Mouse (Mus musculus) embryo, embryonic 10.5 days (tissue): ENCODE measurements around the gene Slc35b2.

Experiments used
- DNase-seq: peaks from one replicate; pipeline ENCODE4 v3.0.0-alpha.2; 2015; ENCODE audit warnings: low spot score

Slc35b2 gene

DNA sequence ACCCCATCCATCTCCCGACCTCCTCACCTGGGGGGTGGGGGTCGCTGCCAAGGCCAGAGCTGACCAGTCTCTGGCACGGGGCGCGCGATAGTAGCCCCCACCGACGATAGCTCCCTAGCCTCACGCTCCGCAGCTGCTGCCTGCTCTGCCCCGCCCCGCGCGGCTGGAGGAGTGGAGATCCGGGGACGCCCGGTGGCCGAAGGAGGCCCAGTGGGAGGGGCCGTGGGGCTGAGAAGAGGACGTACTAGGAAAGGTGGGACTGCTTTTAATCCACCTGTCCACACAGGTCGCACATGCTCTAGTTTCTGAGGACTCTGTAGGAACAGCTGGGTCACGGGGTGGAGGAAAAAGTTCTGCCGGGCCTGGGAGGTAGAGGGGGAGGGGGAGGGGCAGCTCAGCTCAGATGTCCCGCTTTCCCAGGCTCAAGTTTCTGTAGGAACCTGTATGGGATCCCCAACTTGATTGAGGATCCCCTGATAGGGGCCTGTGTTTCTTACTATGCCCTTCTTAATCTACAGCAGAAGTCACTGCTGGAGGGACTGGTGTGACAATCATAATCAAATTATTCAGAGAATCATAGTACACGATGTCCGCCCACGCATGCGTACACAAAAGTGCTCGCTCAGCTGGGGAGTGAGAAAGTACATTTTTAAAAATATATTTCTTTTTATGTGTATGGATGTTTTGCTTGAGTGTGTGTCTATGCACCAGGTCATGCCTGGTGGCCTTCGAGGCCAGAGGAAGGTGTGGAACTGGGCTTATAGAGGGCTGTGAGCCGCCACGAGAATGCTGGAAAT is 36.0 kb downstream of the Slc35b2 start, which contains the start of gene Slc29a1:
Gene Slc29a1 (minus strand): TSS at position 161 of the 797 bp plus-strand sequence.
- peak; percentile 67 for DNase-seq

DNA sequence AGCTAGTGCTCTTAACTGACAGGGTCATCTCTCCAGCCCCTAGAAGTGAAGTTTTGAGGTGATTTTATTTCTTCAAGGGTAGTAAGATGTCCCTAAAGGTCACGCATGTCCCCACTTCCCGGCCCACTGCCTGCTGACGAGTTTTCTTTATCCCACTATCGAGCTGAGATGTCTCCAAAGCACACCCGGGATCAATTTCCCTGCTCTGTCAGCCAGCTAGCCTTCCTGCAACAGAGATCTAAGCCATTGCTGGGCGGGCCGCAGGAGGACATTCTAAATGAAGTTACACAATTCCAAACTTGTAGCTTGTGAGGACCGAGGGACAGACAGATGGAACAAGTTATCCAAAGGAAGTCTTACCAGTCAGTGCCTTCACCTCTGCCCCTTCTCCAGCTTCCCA is 36.6 kb downstream of the Slc35b2 start:
- peak; percentile 30 for DNase-seq

DNA sequence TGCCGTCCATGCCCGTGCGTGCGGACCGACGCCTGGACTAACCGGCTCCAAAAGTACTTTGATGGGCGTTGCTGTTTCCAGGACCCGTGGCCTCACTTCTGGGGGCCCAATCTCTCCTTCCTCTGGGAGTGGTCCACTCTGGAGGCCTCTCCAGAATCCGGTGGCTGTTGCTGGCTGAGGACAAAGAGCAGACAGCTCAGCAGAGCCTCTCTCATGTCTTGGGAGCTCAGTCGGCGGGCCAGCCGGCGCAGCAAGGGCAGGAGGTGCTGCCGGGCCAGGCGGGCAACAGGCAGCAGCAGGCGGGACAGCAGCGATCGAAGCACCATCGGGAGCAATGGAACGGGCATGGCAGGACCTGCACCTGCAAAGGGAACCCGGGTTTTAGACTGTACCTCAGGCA is 37.7 kb downstream of the Slc35b2 start:
- DNase-seq: peak; percentile 34

GRCm38 (mm10) chr17:45601877-45602304 is 38.2 kb downstream of the Slc35b2 start, which contains the start of gene Mymx:
Gene Mymx, minus strand, starts transcription at chr17:45602102.
- peak; percentile 63 for DNase-seq

GRCm38 (mm10) chr17:45602984-45603383 is 39.3 kb downstream of the Slc35b2 start:
- DNase-seq: no peak

GRCm38 (mm10) chr17:45606992-45607879 is 43.6 kb downstream of the Slc35b2 start:
- no peak for DNase-seq

DNA sequence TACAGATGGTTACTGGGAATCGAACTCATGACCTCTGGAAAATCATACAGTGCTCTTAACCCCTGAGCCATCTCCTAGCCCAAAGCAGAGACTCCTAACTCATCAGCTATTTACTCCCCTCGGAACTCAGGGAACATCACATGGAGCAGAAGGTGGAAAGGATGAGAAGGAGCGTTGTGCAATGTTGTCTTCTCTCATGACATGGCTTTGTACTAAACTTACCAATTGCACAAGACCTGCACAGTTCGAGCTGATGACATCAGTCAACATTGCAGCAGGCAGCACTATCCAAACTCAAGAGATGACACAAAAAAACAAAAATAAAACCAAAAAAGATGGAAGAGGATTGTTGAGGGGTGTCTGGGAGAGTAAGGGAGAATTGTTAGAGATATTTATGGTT is 44.7 kb downstream of the Slc35b2 start:
- DNase-seq: no peak

GRCm38 (mm10) chr17:45610144-45610866 is 46.6 kb downstream of the Slc35b2 start:
- DNase-seq: peak; percentile 9

- DNase-seq: no peak
Observed at GRCm38 (mm10) chr17:45612008-45612407, 48.3 kb downstream of the Slc35b2 start.

- DNase-seq: no peak
Observed at GRCm38 (mm10) chr17:45612921-45613320, 49.2 kb downstream of the Slc35b2 start.

GRCm38 (mm10) chr17:45616046-45616650 is 52.5 kb downstream of the Slc35b2 start:
- DNase-seq: no peak

DNA sequence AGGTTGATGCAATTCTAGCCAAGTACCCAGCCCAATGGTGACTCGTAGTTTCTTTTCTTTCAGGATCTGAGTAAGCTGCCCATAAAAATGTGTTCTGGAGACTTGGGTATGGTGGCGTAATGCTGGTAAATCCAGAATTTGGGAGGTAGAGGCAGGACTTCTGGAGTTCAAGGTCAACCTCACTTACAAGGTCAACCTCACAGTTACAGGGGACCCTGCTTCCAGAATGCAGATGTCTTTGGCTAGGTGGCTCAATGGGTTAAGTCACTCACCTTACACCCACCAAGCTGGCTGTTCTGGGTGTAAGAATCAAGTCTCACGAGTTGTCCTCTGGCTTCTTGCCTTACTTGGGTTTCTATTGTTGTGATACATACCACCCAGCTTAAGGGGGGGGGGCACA is 53.0 kb downstream of the Slc35b2 start:
- no peak for DNase-seq
